Mouse (Mus musculus): ENCODE results near the gene Ifitm10.
"Not testable (repeated sequence)": the region's sequence is repeated elsewhere in the genome, so short reads cannot be mapped to it uniquely, and the experiment has no call there.

The Ifitm10 gene

DNA sequence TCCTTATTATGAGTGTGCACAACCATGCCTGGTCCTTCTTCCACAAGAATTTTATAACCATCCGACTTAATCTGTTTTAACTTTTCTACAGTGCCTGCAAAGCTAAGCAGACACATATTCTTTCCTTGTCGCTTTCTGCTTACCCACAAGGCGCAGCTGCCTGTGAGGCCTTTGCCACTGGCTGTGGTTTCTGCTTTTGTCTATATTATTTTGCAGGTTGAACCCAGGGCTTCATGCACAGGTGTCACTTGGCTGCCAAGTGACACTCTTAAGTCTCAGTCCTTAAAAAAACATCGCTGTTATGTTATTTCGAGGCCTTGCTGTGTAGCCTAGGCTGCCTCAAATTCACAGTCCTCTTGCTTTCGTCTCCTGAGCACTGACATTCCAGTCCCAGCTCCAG lies 50.9 kb downstream of the Ifitm10 start:
- no peak for DNase-seq (ENCODE audit: low spot score in 2 of 2)

DNA sequence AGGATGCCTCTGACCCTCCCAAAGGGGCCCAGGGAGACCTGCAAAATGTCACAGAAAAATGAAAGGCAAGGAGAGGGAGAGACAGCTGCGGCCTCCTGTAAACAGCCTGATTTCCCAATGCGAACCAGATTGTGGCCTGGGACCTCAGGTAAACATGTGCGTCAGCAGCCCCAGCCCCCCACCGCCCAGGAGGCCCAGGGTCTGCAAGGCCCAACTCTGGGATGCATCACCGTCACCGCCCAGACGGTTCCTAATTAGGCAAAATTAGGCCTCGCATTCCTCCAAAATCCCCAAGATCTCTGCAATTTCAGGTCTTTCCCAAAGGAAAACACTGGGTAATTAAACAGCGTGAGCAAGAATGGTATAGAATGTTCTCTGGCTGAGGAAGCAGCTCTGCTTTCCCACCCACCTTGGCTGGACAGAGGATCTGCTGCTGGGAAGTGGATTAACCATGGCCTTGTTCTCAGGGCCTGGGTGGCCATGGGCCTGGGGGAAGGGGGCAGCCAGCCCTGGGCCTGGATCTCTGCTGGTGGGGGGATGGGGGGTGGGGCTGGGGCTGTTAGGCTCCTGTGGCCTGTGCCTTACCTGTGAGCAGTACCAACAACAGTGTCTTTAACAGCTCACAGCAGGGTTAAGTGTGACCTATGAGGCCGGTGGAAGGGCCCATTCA lies 51.8 kb downstream of the Ifitm10 start:
- not testable (repeated sequence) for DNase-seq (ENCODE audit: low spot score in 2 of 2)

DNA sequence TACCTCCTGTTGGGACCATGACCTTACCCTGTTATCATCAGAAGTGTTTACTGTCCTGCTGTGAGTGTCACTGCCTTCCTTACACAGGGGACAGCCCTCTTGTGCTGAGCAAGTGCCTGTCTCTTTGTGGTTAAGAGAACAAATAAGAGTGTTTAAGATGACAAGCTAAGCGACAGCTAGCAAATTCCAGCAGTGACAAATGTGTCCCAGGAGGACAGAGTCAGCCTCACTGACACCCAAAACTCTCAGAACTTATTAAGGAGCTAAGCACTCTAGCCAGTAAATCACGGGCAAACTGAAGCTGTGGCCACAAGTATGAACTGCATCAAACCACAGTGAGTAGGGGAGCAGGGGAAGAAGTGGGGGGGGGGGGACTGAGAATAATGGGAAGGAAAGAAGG lies 52.6 kb downstream of the Ifitm10 start:
- DNase-seq (ENCODE audit: low spot score in 2 of 2): no peak

- no peak for DNase-seq (ENCODE audit: low spot score in 2 of 2)
Measured at GRCm38 (mm10) chr7:142319124-142319523, 54.4 kb downstream of the Ifitm10 start.

GRCm38 (mm10) chr7:142317216-142317615 lies 56.3 kb downstream of the Ifitm10 start:
- DNase-seq (ENCODE audit: low spot score in 2 of 2): no peak

- peak in 1 of 2 experiments; percentile 66 for DNase-seq (ENCODE audit: low spot score in 2 of 2)
Measured at GRCm38 (mm10) chr7:142316558-142316957, 57.0 kb downstream of the Ifitm10 start.

GRCm38 (mm10) chr7:142314600-142315285 lies 58.8 kb downstream of the Ifitm10 start:
- no peak for DNase-seq (ENCODE audit: low spot score in 2 of 2)

DNA sequence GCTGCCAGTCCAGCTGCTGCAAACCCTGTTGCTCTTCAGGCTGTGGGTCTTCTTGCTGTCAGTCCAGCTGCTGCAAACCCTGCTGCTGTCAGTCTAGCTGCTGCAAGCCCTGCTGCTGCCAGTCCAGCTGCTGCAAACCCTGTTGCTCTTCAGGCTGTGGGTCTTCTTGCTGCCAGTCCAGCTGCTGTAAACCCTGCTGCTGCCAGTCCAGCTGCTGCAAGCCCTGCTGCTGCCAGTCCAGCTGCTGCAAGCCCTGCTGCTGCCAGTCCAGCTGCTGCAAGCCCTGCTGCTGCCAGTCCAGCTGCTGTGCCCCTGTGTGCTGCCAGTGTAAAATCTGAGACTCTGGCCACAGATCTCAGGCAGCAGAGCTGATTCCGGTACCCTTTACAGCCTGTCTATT lies 69.6 kb downstream of the Ifitm10 start:
- DNase-seq (ENCODE audit: low spot score in 2 of 2): not testable (repeated sequence)

- no peak for DNase-seq (ENCODE audit: low spot score in 2 of 2)
Measured at GRCm38 (mm10) chr7:142303249-142303648, 70.3 kb downstream of the Ifitm10 start, which contains the start of gene Krtap5-4. Krtap5-4 (plus strand) TSS chr7:142303549.

- DNase-seq (ENCODE audit: low spot score in 2 of 2): not testable (repeated sequence)
Measured at GRCm38 (mm10) chr7:142297018-142297417, 76.5 kb downstream of the Ifitm10 start, which contains the start of gene Krtap5-1. Krtap5-1 (minus strand) TSS chr7:142297118.

- not testable (repeated sequence) for DNase-seq (ENCODE audit: low spot score in 2 of 2)
Measured at GRCm38 (mm10) chr7:142296108-142296507, 77.4 kb downstream of the Ifitm10 start.

- DNase-seq (ENCODE audit: low spot score in 2 of 2): no peak
Measured at GRCm38 (mm10) chr7:142295418-142295817, 78.1 kb downstream of the Ifitm10 start.

DNA sequence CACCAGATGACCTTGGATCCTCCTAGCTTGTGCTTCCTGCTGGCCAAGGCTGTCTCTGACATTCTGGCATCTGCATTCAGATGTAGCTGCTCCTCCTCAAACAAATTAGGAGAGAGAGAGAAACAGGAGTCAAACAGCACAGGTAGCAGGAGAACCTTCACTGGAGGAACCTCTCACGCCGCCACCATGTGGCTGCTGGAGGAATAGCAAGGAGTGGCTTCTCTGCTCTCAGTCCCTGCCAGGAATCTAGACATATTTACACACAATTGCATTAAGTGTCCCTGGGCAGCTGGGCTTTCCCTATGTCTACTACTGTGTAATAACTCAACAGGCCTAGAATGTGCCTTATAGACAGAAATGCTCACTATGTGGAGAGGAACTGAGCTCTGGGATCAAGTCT lies 79.7 kb downstream of the Ifitm10 start:
- DNase-seq (ENCODE audit: low spot score in 2 of 2): not testable (repeated sequence)

DNA sequence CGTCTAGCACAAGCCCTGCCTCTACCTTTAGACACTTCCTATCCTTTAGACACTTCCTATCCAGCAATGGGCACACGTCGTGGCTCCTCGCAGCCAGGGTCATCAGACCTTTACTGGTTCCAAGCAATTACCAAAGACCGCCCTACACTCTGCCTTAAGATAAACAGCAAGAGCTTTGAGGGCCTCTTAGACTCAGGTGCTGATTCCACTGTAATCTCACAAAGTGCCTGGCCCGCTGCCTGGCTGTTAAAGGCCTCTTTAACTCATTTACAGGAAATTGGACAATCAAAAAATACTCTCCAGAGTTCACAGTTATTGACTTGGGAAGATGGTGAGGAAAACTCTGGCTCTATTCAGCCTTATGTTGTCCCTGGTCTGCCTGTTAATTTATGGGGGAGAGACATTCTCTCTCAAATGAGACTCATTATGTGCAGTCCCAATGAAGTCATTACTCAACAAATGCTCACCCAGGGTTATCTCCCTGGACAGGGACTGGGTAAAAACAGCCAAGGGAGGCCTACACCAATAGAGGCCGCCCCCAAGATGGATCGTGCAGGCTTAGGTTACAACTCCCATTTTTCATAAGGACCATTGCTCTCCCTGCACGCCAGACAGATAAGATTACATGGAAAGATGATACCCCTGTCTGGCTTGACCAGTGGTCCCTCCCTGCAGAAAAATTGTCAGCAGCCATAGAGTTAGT lies 87.5 kb downstream of the Ifitm10 start:
- not testable (repeated sequence) for DNase-seq (ENCODE audit: low spot score in 2 of 2)

GRCm38 (mm10) chr7:142285130-142285835 lies 88.3 kb downstream of the Ifitm10 start:
- DNase-seq (ENCODE audit: low spot score in 2 of 2): no peak

GRCm38 (mm10) chr7:142284615-142285080 lies 88.9 kb downstream of the Ifitm10 start:
- DNase-seq (ENCODE audit: low spot score in 2 of 2): peak; percentile 83 to 94

- peak; percentile 42 to 73 for DNase-seq (ENCODE audit: low spot score in 2 of 2)
Measured at GRCm38 (mm10) chr7:142284023-142284591, 89.4 kb downstream of the Ifitm10 start.

DNA sequence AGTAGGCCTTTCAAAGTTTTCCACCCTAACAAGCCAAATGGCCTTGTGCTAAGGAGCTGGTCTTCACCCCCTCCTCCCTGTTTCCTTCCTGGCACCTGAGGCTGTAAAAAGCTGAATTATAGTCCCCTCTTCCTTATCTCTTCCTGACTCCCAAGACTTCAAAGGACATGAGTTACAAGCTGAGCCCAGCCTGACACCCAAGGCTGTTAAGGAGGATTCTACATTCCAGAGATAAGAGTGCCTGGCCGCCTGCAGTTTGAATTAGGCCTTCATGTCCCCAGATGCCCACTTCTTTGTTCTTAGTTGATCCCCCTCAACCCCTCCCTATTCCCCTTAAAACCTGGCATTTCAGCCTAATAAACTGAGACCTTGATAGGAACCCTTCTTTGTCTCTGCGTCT lies 90.7 kb downstream of the Ifitm10 start:
- DNase-seq (ENCODE audit: low spot score in 2 of 2): not testable (repeated sequence)

DNA sequence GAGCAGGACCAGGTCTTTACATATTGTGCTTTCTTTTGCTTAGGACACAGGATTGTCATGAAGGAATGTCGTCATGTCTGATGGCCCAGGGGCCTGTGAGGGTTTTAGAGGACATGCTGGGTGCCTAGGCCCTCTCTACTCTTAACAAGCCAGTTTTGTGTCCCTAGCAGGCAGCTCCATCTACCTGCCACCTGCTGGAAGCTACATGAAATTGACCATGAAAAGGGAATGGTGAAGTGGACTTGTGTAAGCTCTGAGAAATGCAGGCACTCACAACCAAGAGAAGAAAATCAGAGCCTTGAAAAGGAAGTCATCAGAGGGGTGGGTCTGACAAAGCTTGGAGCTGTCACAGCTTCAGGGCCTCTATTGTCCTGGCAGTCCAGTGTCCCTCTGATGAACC lies 94.3 kb downstream of the Ifitm10 start:
- DNase-seq (ENCODE audit: low spot score in 2 of 2): not testable (repeated sequence)

DNA sequence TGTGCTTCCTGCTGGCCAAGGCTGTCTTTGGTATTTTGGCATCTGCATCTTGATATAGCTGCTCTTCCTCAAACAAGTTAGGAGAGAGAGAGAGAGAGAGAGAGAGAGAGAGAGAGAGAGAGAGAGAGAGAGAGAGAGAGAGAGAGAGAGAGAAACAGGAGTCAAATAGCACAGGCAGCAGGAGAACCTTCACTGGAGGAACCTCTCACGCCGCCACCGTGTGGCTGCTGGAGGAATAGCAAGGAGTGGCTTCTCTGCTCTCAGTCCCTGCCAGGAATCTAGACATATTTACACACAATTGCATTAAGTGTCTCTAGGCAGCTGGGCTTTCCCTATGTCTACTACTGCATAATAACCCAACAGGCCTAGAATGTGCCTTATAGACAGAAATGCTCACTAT lies 95.4 kb downstream of the Ifitm10 start:
- peak; percentile 40 to 82 for DNase-seq (ENCODE audit: low spot score in 2 of 2)

Measured in spleen, postnatal 4 days (tissue).